Mouse (Mus musculus) erythroblast, embryonic 14.5 days (primary cell): ENCODE results near the gene Sin3a. TPM values are rescaled to one million over a fixed set of nuclear protein-coding genes. Genes with fewer than 3 reads are reported as not detected.

Experiments
- H3K27me3 ChIP-seq: 2 replicates; pipeline ENCODE4 v1.6.1; 2012; ENCODE audit warnings: inconsistent platforms; ENCODE audit not compliant: control insufficient read depth
- H3K36me3 ChIP-seq: 2 replicates; pipeline ENCODE4 v1.6.1; 2012; ENCODE audit warnings: mild to moderate bottlenecking, inconsistent platforms; ENCODE audit not compliant: control insufficient read depth
- H3K4me1 ChIP-seq: 2 replicates; pipeline ENCODE4 v1.6.1; 2012; ENCODE audit warnings: inconsistent platforms; ENCODE audit not compliant: control insufficient read depth
- H3K4me3 ChIP-seq: replicated peaks from 2 replicates; pipeline ENCODE3; 2012; ENCODE audit warnings: moderate library complexity, mild to moderate bottlenecking, inconsistent platforms
- H3K9me3 ChIP-seq: 2 replicates; pipeline ENCODE4 v1.6.1; 2012; ENCODE audit warnings: low read length, inconsistent platforms, mixed read lengths; ENCODE audit not compliant: control insufficient read depth
- GATA1 ChIP-seq: IDR thresholded peaks from 2 replicates; pipeline ENCODE4 v1.6.1; 2012; ENCODE audit warnings: low read length, inconsistent platforms, mixed read lengths
- TAL1 ChIP-seq: IDR thresholded peaks from 3 replicates; pipeline ENCODE4 v1.6.1; 2012; ENCODE audit warnings: low read length, inconsistent platforms, mixed read lengths
- polyA plus RNA-seq: library from polyadenylated mRNA; stranded (reverse); fragments of >175 nt; gene quantifications from 2 replicates; pipeline ENCODE4 v1.2.3, GENCODE M21; 2012

Gene Sin3a
- polyA plus RNA-seq, 1 experiment = 0.63 TPM

DNA sequence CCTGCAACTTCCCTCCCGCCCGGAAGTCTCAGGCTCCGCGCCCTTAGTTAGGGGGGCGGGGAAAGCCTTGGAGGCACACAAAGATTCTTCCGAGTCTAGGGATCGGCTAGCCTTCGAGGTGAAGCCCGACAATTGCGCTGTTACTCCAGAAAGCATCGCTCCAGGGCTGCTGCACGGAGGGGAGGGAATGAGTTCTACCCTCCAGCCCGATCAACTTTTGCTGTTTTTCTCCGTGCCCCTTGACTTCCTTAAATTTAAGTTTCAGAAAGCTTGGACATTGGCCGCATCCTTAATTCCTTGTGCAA lies 1.9 kb downstream of the Sin3a start:
- no peak for TF ChIP-seq TAL1

GRCm38 (mm10) chr9:57074171-57074821 lies 2.5 kb downstream of the Sin3a start:
- no peaks in the 10 kb centered on the region for H3K9me3 ChIP-seq
- H3K4me1 ChIP-seq = peaks cover 79% of the 10 kb centered on the region
- peak overlapping the region; percentile 97 for H3K4me3 ChIP-seq
- TF ChIP-seq TAL1 (no peak), GATA1 (no peak)
- H3K36me3 ChIP-seq = peaks cover 10% of the 10 kb centered on the region
- H3K27me3 ChIP-seq = no peaks in the 10 kb centered on the region

More for the DNA sequence above, 1.9 kb downstream of the Sin3a start:
- Histone ChIP-seq H3K4me3 (peak overlapping the region; percentile 97), H3K4me1 (peaks cover 83% of the 10 kb centered on the region), H3K9me3 (no peaks in the 10 kb centered on the region), H3K27me3 (no peaks in the 10 kb centered on the region), H3K36me3 (peaks cover 6% of the 10 kb centered on the region)

- Histone ChIP-seq H3K9me3 (no peaks in the 10 kb centered on the region), H3K4me3 (peak overlapping the region; percentile 97), H3K36me3 (peaks cover 16% of the 10 kb centered on the region), H3K27me3 (no peaks in the 10 kb centered on the region), H3K4me1 (peaks cover 72% of the 10 kb centered on the region)
- TF ChIP-seq GATA1 = no peak
- TF ChIP-seq TAL1 = no peak
Measured at GRCm38 (mm10) chr9:57074822-57075603, 3.2 kb downstream of the Sin3a start.

DNA sequence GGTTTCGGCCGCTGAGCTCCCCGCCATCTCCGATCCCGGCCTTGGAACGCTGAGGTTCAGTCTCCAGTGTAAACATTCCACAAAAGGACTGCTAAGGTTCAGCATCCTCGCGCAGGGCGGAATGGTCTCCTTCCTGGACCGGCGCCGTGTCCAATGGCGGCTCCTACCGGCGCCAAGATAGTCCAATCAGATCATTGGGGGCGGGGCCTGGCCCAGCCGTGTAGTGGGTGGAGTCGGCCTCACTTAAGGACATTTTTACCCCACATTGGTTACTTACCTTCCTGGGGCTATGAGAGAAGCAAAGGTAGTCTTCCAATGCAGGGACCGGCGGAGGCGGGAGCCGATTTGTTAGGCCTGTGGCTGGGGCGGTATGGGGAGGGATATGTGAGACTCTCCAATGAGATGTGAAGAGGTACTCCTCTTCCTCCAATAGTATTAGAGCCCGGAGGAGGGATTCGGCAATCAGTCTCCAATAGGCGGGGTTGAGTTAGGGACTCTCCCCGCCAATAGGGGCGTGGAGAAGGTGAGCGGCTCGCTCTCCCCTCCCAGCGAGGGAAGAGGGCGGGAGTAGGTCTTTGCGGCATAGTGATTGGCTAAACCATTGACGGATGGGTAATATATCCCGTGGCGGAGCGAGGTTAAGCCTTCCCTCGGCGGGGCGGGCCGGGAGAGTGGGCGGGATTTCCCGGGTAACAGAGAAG lies 4.0 kb downstream of the Sin3a start:
- Histone ChIP-seq H3K4me3 (peak overlapping the region; percentile 97), H3K27me3 (no peaks in the 10 kb centered on the region), H3K4me1 (peaks cover 64% of the 10 kb centered on the region), H3K36me3 (peaks cover 23% of the 10 kb centered on the region), H3K9me3 (no peaks in the 10 kb centered on the region)
- TF ChIP-seq GATA1 (no peak), TAL1 (no peak)

- Histone ChIP-seq H3K27me3 (no peaks in the 10 kb centered on the region), H3K9me3 (no peaks in the 10 kb centered on the region), H3K36me3 (peaks cover 30% of the 10 kb centered on the region), H3K4me3 (peak overlapping the region; percentile 97), H3K4me1 (peaks cover 56% of the 10 kb centered on the region)
- TF ChIP-seq GATA1 = no peak
- no peak for TF ChIP-seq TAL1
Measured at GRCm38 (mm10) chr9:57076701-57077660, 5.1 kb downstream of the Sin3a start.

DNA sequence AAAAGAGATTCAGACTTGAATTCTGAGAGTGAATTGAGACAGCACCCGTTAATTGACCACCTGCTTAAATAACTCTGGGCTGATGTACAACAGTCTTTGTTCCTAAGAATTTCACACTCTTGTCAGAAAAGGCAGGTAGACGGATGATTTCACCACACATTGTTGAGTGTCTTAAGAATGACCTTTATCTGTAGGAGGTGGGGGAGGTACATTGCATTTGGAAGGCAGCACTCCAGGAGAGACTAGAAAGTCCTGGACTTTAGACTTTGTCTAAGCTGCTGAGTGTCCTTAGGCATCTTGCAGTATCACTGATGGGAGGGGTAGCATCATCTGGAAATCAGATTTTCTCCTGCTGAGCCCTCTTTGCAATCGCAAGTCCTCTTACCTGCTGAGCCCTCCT lies 10.4 kb downstream of the Sin3a start:
- Histone ChIP-seq H3K27me3 (no peaks in the 10 kb centered on the region), H3K36me3 (peaks cover 75% of the 10 kb centered on the region), H3K4me1 (peaks cover 18% of the 10 kb centered on the region), H3K4me3 (no peak overlapping the region), H3K9me3 (no peaks in the 10 kb centered on the region)
- no peak for TF ChIP-seq GATA1

GRCm38 (mm10) chr9:57117261-57117755 lies 45.5 kb downstream of the Sin3a start:
- H3K27me3 ChIP-seq = no peaks in the 10 kb centered on the region
- H3K9me3 ChIP-seq = no peaks in the 10 kb centered on the region
- H3K4me1 ChIP-seq = no peaks in the 10 kb centered on the region
- H3K36me3 ChIP-seq = peaks cover 98% of the 10 kb centered on the region
- TF ChIP-seq TAL1 = no peak
- no peak for TF ChIP-seq GATA1
- H3K4me3 ChIP-seq = no peak overlapping the region

GRCm38 (mm10) chr9:57129641-57130040 lies 57.8 kb downstream of the Sin3a start:
- H3K4me3 ChIP-seq = peak overlapping the region; percentile 77
- no peaks in the 10 kb centered on the region for H3K9me3 ChIP-seq
- H3K4me1 ChIP-seq = peaks cover 25% of the 10 kb centered on the region
- no peak for TF ChIP-seq GATA1
- no peaks in the 10 kb centered on the region for H3K27me3 ChIP-seq
- H3K36me3 ChIP-seq = peaks cover 59% of the 10 kb centered on the region
